Mouse (Mus musculus) retina, embryonic 14.5 days (tissue): ENCODE measurements around the gene Gm13084.
"Not testable (repeated sequence)": the region's sequence is repeated elsewhere in the genome, so short reads cannot be mapped to it uniquely, and the experiment has no call there.

Experiments
- DNase-seq: peaks from one replicate; pipeline ENCODE4 v3.0.0-alpha.2; 2015; ENCODE audit warnings: low spot score

Gene Gm13084

GRCm38 (mm10) chr4:143815993-143816392 lies at the start of gene Gm13084:
Gene Gm13084, minus strand, starts transcription at chr4:143816093.
- DNase-seq, result no peak

- not testable (repeated sequence) for DNase-seq
These were observed 30.3 kb upstream of the Gm13084 start, which contains the start of gene Gm13103 for GRCm38 (mm10) chr4:143846197-143846596. Gene Gm13103, plus strand, starts transcription at chr4:143846497.

GRCm38 (mm10) chr4:143789052-143789451 lies 26.8 kb downstream of the Gm13084 start, which contains the start of gene Gm13023:
Gene Gm13023, plus strand, starts transcription at chr4:143789352.
- not testable (repeated sequence) for DNase-seq
